Mouse (Mus musculus): ENCODE measurements at regions not wholly inside any gene's neighbourhood (a gene's known extent, or its start where the extent isn't known, plus 50 kb on each side); places are given as distances from the start of the nearest gene placed in this dataset.
"Not testable (repeated sequence)": the region's sequence is repeated elsewhere in the genome, so short reads cannot be mapped to it uniquely, and the experiment has no call there.

- no peak for DNase-seq (ENCODE audit: low spot score in 2 of 2)
Observed at GRCm38 (mm10) chr3:18488886-18489285, 540.7 kb downstream of the Cypt12 start.

- no peak for DNase-seq (ENCODE audit: low spot score in 2 of 2)
Observed at GRCm38 (mm10) chr3:18522562-18522961, 574.4 kb downstream of the Cypt12 start.

GRCm38 (mm10) chr3:18524011-18524410 is 575.8 kb downstream of the Cypt12 start:
- DNase-seq (ENCODE audit: low spot score in 2 of 2), result no peak

GRCm38 (mm10) chr3:18557201-18557600 is 609.0 kb downstream of the Cypt12 start:
- DNase-seq (ENCODE audit: low spot score in 2 of 2), result no peak

GRCm38 (mm10) chr3:18560282-18560785 is 612.1 kb downstream of the Cypt12 start:
- DNase-seq (ENCODE audit: low spot score in 2 of 2), result no peak

GRCm38 (mm10) chr3:18580911-18581626 is 632.9 kb downstream of the Cypt12 start:
- not testable (repeated sequence) for DNase-seq (ENCODE audit: low spot score in 2 of 2)

- no peak for DNase-seq (ENCODE audit: low spot score in 2 of 2)
Observed at GRCm38 (mm10) chr3:18620608-18621007, 672.4 kb downstream of the Cypt12 start.

- peak; percentile 76 to 84 for DNase-seq (ENCODE audit: low spot score in 2 of 2)
Observed at GRCm38 (mm10) chr3:18623831-18624304, 675.7 kb downstream of the Cypt12 start.

GRCm38 (mm10) chr3:18624381-18625145 is 676.4 kb downstream of the Cypt12 start:
- no peak for DNase-seq (ENCODE audit: low spot score in 2 of 2)

- DNase-seq (ENCODE audit: low spot score in 2 of 2), result peak; percentile 51 to 61
Observed at GRCm38 (mm10) chr3:18625395-18626328, 677.5 kb downstream of the Cypt12 start.

- no peak for DNase-seq (ENCODE audit: low spot score in 2 of 2)
Observed at GRCm38 (mm10) chr3:18626375-18626774, 678.2 kb downstream of the Cypt12 start.

GRCm38 (mm10) chr3:18626820-18627219 is 678.6 kb downstream of the Cypt12 start:
- no peak for DNase-seq (ENCODE audit: low spot score in 2 of 2)

- no peak for DNase-seq (ENCODE audit: low spot score in 2 of 2)
Observed at GRCm38 (mm10) chr3:18629233-18629632, 681.0 kb downstream of the Cypt12 start.

GRCm38 (mm10) chr3:18631601-18632000 is 683.4 kb downstream of the Cypt12 start:
- no peak for DNase-seq (ENCODE audit: low spot score in 2 of 2)

- DNase-seq (ENCODE audit: low spot score in 2 of 2), result no peak
Observed at GRCm38 (mm10) chr3:18634855-18635254, 686.6 kb downstream of the Cypt12 start.

GRCm38 (mm10) chr3:18637553-18637952 is 689.3 kb downstream of the Cypt12 start:
- no peak for DNase-seq (ENCODE audit: low spot score in 2 of 2)

GRCm38 (mm10) chr3:18640286-18640685 is 692.1 kb downstream of the Cypt12 start:
- peak in 1 of 2 experiments; percentile 68 for DNase-seq (ENCODE audit: low spot score in 2 of 2)

GRCm38 (mm10) chr3:18641688-18642087 is 693.5 kb downstream of the Cypt12 start:
- DNase-seq (ENCODE audit: low spot score in 2 of 2), result no peak

GRCm38 (mm10) chr3:18643408-18644035 is 695.3 kb downstream of the Cypt12 start:
- peak; percentile 64 to 70 for DNase-seq (ENCODE audit: low spot score in 2 of 2)

GRCm38 (mm10) chr3:18645481-18645880 is 697.3 kb downstream of the Cypt12 start:
- no peak for DNase-seq (ENCODE audit: low spot score in 2 of 2)

GRCm38 (mm10) chr3:18645927-18646326 is 697.7 kb downstream of the Cypt12 start:
- DNase-seq (ENCODE audit: low spot score in 2 of 2), result no peak
